Mouse (Mus musculus) limb, embryonic 13.5 days (tissue): ENCODE results near the gene Rnf157. TPM values are rescaled to one million over a fixed set of nuclear protein-coding genes. Genes with fewer than 3 reads are reported as not detected.
A peak's percentile ranks its signal among the peaks of the same experiment; 100 is the strongest.

ENCODE experiments used
- ATAC-seq: fragments of 200-750 bp; cut with Nextera tagmentation; 2 replicates; pipeline ENCODE4 v1.8.0; 2017; ENCODE audit warnings: low read depth, moderate number of reproducible peaks, moderate TSS enrichment; ENCODE audit not compliant: low FRiP score
- H3K27ac ChIP-seq: fragments of 300-500 bp; sonication (generic); 2 replicates; pipeline ENCODE4 v1.5.1; 2015; ENCODE audit warnings: inconsistent platforms, mild to moderate bottlenecking, moderate library complexity
- H3K27me3 ChIP-seq: fragments of 300-500 bp; sonication (generic); 2 replicates; pipeline ENCODE4 v1.6.1; 2015; ENCODE audit warnings: mild to moderate bottlenecking, inconsistent platforms
- H3K36me3 ChIP-seq: fragments of 300-500 bp; sonication (generic); 2 replicates; pipeline ENCODE4 v1.6.1; 2015; ENCODE audit warnings: inconsistent platforms, mild to moderate bottlenecking, moderate library complexity
- H3K4me1 ChIP-seq: fragments of 300-500 bp; sonication (generic); 2 replicates; pipeline ENCODE4 v1.6.1; 2015; ENCODE audit warnings: inconsistent platforms
- H3K4me2 ChIP-seq: fragments of 300-500 bp; sonication (generic); replicated peaks from 2 replicates; pipeline ENCODE4 v1.6.1; 2015; ENCODE audit warnings: inconsistent platforms, mild to moderate bottlenecking, moderate library complexity
- H3K4me3 ChIP-seq: fragments of 300-500 bp; sonication (generic); 2 replicates; pipeline ENCODE4 v1.5.1; 2015; ENCODE audit warnings: moderate library complexity, mild to moderate bottlenecking, inconsistent platforms
- H3K9ac ChIP-seq: fragments of 300-500 bp; sonication (generic); 2 replicates; pipeline ENCODE4 v1.6.1; 2015; ENCODE audit warnings: mild to moderate bottlenecking, inconsistent platforms
- H3K9me3 ChIP-seq: fragments of 300-500 bp; sonication (generic); 2 replicates; pipeline ENCODE4 v1.6.1; 2016; ENCODE audit warnings: inconsistent platforms
- WGBS: fragments of 180-500 bp; shearing (Covaris S2); methylation state at CpG from one replicate; pipeline ENCODE4 v1.1.7; 2015; 5-methylcytosine and 5-hydroxymethylcytosine counted together
- polyA plus RNA-seq: library from polyadenylated mRNA; unstranded; fragments of >200 nt; fragmentation: Nextera tagmentation; extraction: Ambion mirVana; gene quantifications from 2 replicates; pipeline ENCODE4 v1.2.1, GENCODE M21; 2015

Rnf157 gene
- polyA plus RNA-seq, 1 experiment from 2014 or later: 18.6 TPM

GRCm38 (mm10) chr11:116329314-116330210, 83.3 kb downstream of the Rnf157 start:
- ATAC-seq: no peak
- WGBS: 45% methylated on average over 18 of the region's 18 CpGs
- no peak overlapping the region; the same call in 1 of the 2 replicates for H3K9ac ChIP-seq
- H3K36me3 ChIP-seq: no peaks in the 10 kb centered on the region
- no peak overlapping the region for H3K4me3 ChIP-seq
- H3K27me3 ChIP-seq: peaks cover 29% of the 10 kb centered on the region
- H3K27ac ChIP-seq: peak overlapping the region; percentile 44; the same call in 1 of the 2 replicates
- H3K9me3 ChIP-seq: no peaks in the 10 kb centered on the region
- H3K4me1 ChIP-seq: peaks cover 43% of the 10 kb centered on the region
- H3K4me2 ChIP-seq: no peak overlapping the region; the same call in 1 of the 2 replicates

GRCm38 (mm10) chr11:116326963-116327603, 85.7 kb downstream of the Rnf157 start:
- ATAC-seq: no peak
- H3K27ac ChIP-seq: no peak overlapping the region
- peak overlapping the region; percentile 31; the same call in 1 of the 2 replicates for H3K9ac ChIP-seq
- no peaks in the 10 kb centered on the region for H3K36me3 ChIP-seq
- H3K27me3 ChIP-seq: peaks cover 4% of the 10 kb centered on the region; the same call in 1 of the 2 replicates
- peaks cover 28% of the 10 kb centered on the region for H3K4me1 ChIP-seq
- no peak overlapping the region for H3K4me3 ChIP-seq
- 64% methylated on average over 7 of the region's 7 CpGs for WGBS
- no peaks in the 10 kb centered on the region for H3K9me3 ChIP-seq
- H3K4me2 ChIP-seq: no peak overlapping the region

GRCm38 (mm10) chr11:116318719-116319659, 93.8 kb downstream of the Rnf157 start:
- peak; percentile 85 for ATAC-seq
- 2% methylated on average over 41 of the region's 41 CpGs for WGBS
- H3K27ac ChIP-seq: no peak overlapping the region
- no peaks in the 10 kb centered on the region for H3K27me3 ChIP-seq
- H3K9me3 ChIP-seq: no peaks in the 10 kb centered on the region
- H3K9ac ChIP-seq: peak overlapping the region; percentile 81
- peak overlapping the region; percentile 51 for H3K4me3 ChIP-seq
- H3K36me3 ChIP-seq: no peaks in the 10 kb centered on the region
- H3K4me1 ChIP-seq: peaks cover 11% of the 10 kb centered on the region; the same call in 1 of the 2 replicates
- H3K4me2 ChIP-seq: peak overlapping the region; percentile 98

- Histone ChIP-seq H3K4me2 (no peak overlapping the region), H3K27me3 (0 out of 2 replicates have a peak, but pooled peaks cover 4% of the 10 kb centered on the region), H3K9me3 (no peaks in the 10 kb centered on the region), H3K36me3 (no peaks in the 10 kb centered on the region), H3K4me1 (peaks cover 4% of the 10 kb centered on the region; the same call in 1 of the 2 replicates), H3K4me3 (no peak overlapping the region), H3K9ac (no peak overlapping the region), H3K27ac (no peak overlapping the region)
- WGBS: 55% methylated on average over 8 of the region's 8 CpGs
- peak; percentile 51; the same call in 1 of the 2 replicates for ATAC-seq
These were observed 100.5 kb downstream of the Rnf157 start for GRCm38 (mm10) chr11:116312359-116312758.

GRCm38 (mm10) chr11:116311169-116311568, 101.7 kb downstream of the Rnf157 start:
- Histone ChIP-seq H3K36me3 (no peaks in the 10 kb centered on the region), H3K27ac (no peak overlapping the region), H3K9me3 (no peaks in the 10 kb centered on the region), H3K4me2 (no peak overlapping the region), H3K27me3 (0 out of 2 replicates have a peak, but pooled peaks cover 4% of the 10 kb centered on the region), H3K4me3 (no peak overlapping the region), H3K4me1 (peaks cover 8% of the 10 kb centered on the region), H3K9ac (no peak overlapping the region)
- no peak for ATAC-seq
- WGBS: 40% methylated on average over 8 of the region's 8 CpGs

- WGBS: 75% methylated on average over 3 of the region's 3 CpGs
- H3K4me1 ChIP-seq: peaks cover 16% of the 10 kb centered on the region
- ATAC-seq: no peak
- no peaks in the 10 kb centered on the region for H3K9me3 ChIP-seq
- H3K27ac ChIP-seq: no peak overlapping the region
- no peak overlapping the region for H3K4me2 ChIP-seq
- H3K27me3 ChIP-seq: 0 out of 2 replicates have a peak, but pooled peaks cover 4% of the 10 kb centered on the region
- peaks cover 5% of the 10 kb centered on the region for H3K36me3 ChIP-seq
- no peak overlapping the region for H3K4me3 ChIP-seq
- H3K9ac ChIP-seq: no peak overlapping the region
These were observed 103.2 kb downstream of the Rnf157 start for GRCm38 (mm10) chr11:116309601-116310000.

GRCm38 (mm10) chr11:116307762-116308531, 104.9 kb downstream of the Rnf157 start:
- H3K4me2 ChIP-seq: no peak overlapping the region
- 0 out of 2 replicates have a peak, but pooled peaks cover 4% of the 10 kb centered on the region for H3K27me3 ChIP-seq
- H3K9me3 ChIP-seq: no peaks in the 10 kb centered on the region
- no peak overlapping the region for H3K4me3 ChIP-seq
- no peak for ATAC-seq
- H3K27ac ChIP-seq: no peak overlapping the region
- no peak overlapping the region for H3K9ac ChIP-seq
- H3K4me1 ChIP-seq: peaks cover 16% of the 10 kb centered on the region
- peaks cover 21% of the 10 kb centered on the region for H3K36me3 ChIP-seq
- WGBS: 90% methylated on average over 12 of the region's 12 CpGs

- peak within 1 kb of the TSS; percentile 85 for H3K9ac ChIP-seq
- H3K36me3 ChIP-seq: peaks cover 29% of the 10 kb centered on the region
- no peak within 1 kb of the TSS for H3K27ac ChIP-seq
- H3K9me3 ChIP-seq: no peaks in the 10 kb centered on the region
- H3K4me1 ChIP-seq: peaks cover 16% of the 10 kb centered on the region
- WGBS: 86% methylated on average over 10 of the region's 10 CpGs
- H3K4me2 ChIP-seq: peak within 1 kb of the TSS; percentile 87
- no peak for ATAC-seq
- H3K27me3 ChIP-seq: 0 out of 2 replicates have a peak, but pooled peaks cover 4% of the 10 kb centered on the region
- peak within 1 kb of the TSS; percentile 76 for H3K4me3 ChIP-seq
These were observed 105.7 kb downstream of the Rnf157 start, which contains the start of gene Exoc7 for GRCm38 (mm10) chr11:116307019-116307725. Gene Exoc7, minus strand, starts transcription at chr11:116307233.

- ATAC-seq: peak; percentile 93
- H3K4me2 ChIP-seq: peak overlapping the region; percentile 87
- no peaks in the 10 kb centered on the region for H3K9me3 ChIP-seq
- 0 out of 2 replicates have a peak, but pooled peaks cover 1% of the 10 kb centered on the region for H3K27me3 ChIP-seq
- peaks cover 15% of the 10 kb centered on the region for H3K4me1 ChIP-seq
- H3K4me3 ChIP-seq: peak overlapping the region; percentile 76
- H3K36me3 ChIP-seq: peaks cover 37% of the 10 kb centered on the region
- peak overlapping the region; percentile 85 for H3K9ac ChIP-seq
- 2% methylated on average over 53 of the region's 53 CpGs for WGBS
- no peak overlapping the region for H3K27ac ChIP-seq
These were observed 106.5 kb downstream of the Rnf157 start for GRCm38 (mm10) chr11:116306126-116306982.
